Mouse (Mus musculus): ENCODE results near the gene Myo15.
"Not testable (repeated sequence)": the region's sequence is repeated elsewhere in the genome, so short reads cannot be mapped to it uniquely, and the experiment has no call there.

The Myo15 gene

DNA sequence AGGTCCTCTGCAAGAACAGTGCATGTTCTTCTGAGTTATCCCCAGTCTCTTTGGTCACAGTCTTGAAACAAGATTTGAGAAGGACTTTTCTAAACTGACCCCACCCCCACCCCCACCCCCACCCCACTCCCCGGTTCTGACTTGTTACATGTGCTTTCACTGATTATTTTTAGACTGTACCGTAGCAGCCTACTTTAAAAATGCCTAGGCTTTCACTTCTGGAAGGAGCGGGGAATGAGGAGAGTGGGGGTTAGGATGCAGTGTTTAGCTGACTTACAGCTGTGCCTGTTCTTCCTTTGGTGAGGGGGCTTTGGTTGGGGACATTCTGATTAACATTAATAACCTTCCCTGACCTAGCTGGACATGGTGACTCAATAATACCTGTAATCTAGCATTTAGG is 79.0 kb downstream of the Myo15 start:
- DNase-seq (ENCODE audit: inconsistent ontology term) = no peak

DNA sequence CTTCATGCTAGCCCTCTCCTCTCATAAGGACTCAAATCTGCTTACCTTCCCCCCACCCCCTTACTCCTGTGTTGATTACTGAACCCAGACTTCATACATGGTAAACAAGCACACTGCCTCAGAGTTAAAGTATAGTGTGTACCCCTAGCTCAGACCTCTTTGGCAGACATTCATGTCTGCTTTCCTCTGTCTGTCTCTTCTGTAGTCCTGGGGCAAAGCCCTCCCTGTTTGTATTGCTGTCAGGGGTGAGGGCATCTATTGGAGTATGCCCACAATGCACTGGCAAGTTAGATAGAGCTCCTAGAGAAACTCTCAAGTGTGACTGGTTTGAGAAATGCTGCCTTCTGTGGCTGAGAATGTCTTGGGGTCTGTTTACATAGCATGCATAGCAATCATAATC is 84.0 kb downstream of the Myo15 start:
- no peak for DNase-seq (ENCODE audit: inconsistent ontology term)

DNA sequence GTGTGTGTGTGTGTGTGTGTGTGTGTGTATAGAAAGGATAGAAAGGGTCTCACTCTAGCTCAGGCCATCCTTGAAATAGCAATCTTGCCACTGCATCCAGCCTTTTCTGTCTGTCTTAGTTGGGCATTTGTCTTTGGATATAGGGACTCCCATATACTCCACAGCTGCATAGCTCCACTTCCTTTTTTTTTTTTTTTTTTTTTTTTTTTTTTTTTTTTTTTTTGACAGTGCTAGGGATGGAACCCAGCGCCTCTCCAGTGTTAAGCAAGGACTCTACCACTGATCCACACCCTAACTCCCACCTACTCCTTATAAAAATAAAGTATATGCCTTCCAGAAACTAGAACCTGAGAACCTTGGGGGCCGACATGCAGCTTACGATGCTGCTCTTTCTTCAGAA is 88.5 kb downstream of the Myo15 start:
- DNase-seq (ENCODE audit: inconsistent ontology term) = no peak

DNA sequence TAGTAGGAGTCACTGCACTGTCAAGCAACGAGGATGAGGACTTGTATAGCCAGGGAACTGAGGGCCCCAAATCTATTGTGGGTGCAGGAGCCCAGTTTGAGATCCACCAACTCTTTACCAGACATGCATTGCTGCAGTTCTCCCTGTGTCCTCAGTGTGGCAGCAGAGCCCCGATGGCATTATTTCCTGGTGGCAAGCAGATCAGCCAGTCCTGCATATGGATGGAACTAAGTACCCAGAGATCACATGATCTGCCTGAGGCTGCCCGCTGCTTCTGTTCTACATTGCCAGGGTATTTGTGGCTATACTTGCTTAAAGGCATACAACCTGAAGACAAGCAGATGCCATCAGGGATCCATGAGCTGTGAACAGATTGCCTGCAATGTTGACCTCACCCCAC is 90.2 kb downstream of the Myo15 start:
- DNase-seq (ENCODE audit: inconsistent ontology term) = no peak

DNA sequence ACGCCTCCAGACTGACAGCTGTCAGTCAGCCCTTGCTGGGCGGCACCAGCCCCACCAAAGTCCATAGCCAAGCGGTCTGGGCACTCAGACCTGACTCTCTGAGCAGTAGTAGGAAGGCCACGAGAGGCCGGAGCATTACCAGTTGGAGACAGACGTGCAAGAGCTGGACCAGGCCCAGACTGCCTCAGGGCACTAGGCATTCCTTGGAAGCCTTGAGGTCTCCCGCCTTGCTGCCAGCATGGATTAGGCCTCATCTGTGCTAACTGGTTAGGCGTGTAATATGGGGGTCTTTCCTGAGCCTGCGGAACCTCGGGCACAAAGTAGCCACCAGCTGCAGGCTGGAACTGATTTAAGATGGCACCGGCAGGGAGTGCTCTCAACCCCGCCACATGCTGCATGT is 104.9 kb downstream of the Myo15 start:
- not testable (repeated sequence) for DNase-seq (ENCODE audit: inconsistent ontology term)
